Mouse (Mus musculus): ENCODE data around the gene Gchfr. TPM values are rescaled to one million over a fixed set of nuclear protein-coding genes. Genes with fewer than 3 reads are reported as not detected.

Gchfr gene
- polyA plus RNA-seq, 2 experiments = 35.4 to 80.3 TPM

DNA sequence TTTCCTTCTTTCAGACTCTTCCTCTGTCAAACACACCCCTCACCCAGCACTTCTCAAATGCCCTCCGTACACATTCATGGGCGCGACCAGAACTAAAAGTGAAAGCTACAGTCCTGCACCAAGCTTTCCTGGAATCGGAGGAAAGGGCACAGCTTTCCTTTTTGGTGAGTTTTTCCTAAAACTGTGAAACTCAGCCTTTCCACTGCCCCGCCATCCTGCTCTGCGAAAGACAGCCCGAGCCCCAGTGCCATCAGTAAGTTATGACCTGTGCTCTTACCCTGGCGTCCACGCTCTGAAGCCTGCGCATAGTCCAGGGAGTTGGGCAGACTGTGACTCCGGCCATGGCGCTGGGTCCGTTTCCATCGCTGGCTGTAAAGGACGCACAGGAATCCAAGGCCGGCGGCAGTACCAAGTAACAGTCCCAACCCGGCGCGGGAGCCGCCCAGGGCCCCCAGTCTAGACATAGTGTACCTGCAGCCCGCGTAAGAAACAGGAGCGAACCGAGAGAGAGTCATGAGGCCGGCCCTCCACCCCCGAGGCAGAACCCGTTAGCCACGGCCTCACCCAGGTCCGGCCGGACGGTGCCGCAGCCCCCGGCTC, 11.4 kb upstream of the Gchfr start:
- peaks cover 32% of the 10 kb centered on the region for H3K36me3 ChIP-seq (replicated peaks; ENCODE audit: control insufficient read depth, insufficient read depth, low read depth)
- H3K9ac ChIP-seq (replicated peaks) = peak overlapping the region; percentile 98
- TF ChIP-seq CTCF (IDR thresholded peaks at IDR 0.05; ENCODE audit: low read depth) (no peak), EP300 (IDR thresholded peaks at IDR 0.05; ENCODE audit: low read depth) (no peak)
- H3K4me3 ChIP-seq (ENCODE audit: insufficient read depth in 1 of 2, low read depth in 2 of 2, low read length in 2 of 2) = peak overlapping the region; percentile 76 to 100
- under 1% methylated on average over 34 of the region's 34 CpGs for WGBS (ENCODE audit: insufficient replicate concordance)
- DNase-seq (ENCODE audit: low read depth in 3 of 3, low spot score in 3 of 3) (peak in 1 of 3 experiments; percentile 40), ATAC-seq (ENCODE audit: insufficient read depth) (peak; percentile 50)
- no peaks in the 10 kb centered on the region for H3K9me3 ChIP-seq (ENCODE audit: control insufficient read depth, low read length)
- H3K27me3 ChIP-seq (ENCODE audit: control insufficient read depth, insufficient read depth, low read length) = no peaks in the 10 kb centered on the region
- H3K4me2 ChIP-seq (ENCODE audit: low read depth) = peak overlapping the region; percentile 96
- H3K4me1 ChIP-seq (replicated peaks; ENCODE audit: control insufficient read depth in 2 of 2, insufficient read depth in 2 of 2, low read length in 1 of 2) = peaks cover 23 to 24% of the 10 kb centered on the region in 2 experiments
- H3K27ac ChIP-seq = peak overlapping the region; percentile 97

DNA sequence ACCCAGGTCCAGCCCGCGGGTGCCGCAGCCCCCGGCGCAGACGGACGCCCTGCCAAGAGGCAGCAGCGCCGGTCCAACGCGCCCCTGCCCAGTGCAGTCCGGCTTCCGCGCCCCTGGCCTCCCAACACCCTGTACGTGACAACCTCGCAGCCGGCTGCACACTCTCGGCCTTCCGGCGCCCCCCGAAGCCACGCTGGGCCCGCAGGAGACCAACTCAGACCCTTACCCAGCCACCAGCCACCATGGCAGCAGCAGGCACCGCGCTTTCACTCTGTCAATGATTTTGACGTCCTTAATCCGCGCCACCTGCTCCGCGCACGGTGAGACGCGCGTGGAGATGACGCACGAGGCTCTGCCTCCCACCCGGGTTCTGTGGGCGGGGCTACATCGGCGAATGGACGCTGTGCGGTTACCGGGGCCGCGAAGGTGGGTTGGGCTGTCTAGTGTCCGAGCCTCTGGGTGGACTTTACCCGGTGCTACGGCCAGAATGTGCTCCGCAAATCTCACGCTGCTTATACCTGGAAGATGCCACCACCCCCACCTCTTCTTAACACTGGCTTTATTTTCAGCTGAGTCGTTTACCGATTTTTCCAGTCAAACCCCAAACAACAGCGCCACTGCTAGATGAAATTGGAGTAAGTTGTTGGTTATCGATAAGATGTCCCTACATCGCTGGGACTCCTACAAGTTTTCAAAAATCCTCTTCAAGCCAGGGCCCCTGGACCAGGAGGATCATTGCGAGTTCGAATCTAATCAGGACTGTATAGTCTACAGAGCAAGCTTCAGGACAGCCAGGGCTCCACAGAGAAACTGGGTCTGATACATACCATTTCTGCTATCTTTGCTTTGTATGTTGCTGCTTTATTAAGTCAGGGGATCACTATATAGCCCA, 10.6 kb upstream of the Gchfr start, which contains the start of gene Rmdn3:
Gene Rmdn3, minus strand, starts transcription at position 354 of the 892 bp plus-strand sequence.
- peaks cover 23 to 24% of the 10 kb centered on the region in 2 experiments for H3K4me1 ChIP-seq (replicated peaks; ENCODE audit: control insufficient read depth in 2 of 2, insufficient read depth in 2 of 2, low read length in 1 of 2)
- 1% methylated on average over 57 of the region's 57 CpGs for WGBS (ENCODE audit: insufficient replicate concordance)
- peak within 1 kb of the TSS; percentile 96 for H3K4me2 ChIP-seq (ENCODE audit: low read depth)
- peak within 1 kb of the TSS; percentile 76 to 100 for H3K4me3 ChIP-seq (ENCODE audit: insufficient read depth in 1 of 2, low read depth in 2 of 2, low read length in 2 of 2)
- DNase-seq (ENCODE audit: low read depth in 3 of 3, low spot score in 3 of 3) (peak; percentile 89 to 91 (median 91)), ATAC-seq (ENCODE audit: insufficient read depth) (peak; percentile 76)
- peaks cover 24% of the 10 kb centered on the region for H3K36me3 ChIP-seq (replicated peaks; ENCODE audit: control insufficient read depth, insufficient read depth, low read depth)
- no peaks in the 10 kb centered on the region for H3K27me3 ChIP-seq (ENCODE audit: control insufficient read depth, insufficient read depth, low read length)
- TF ChIP-seq CTCF (IDR thresholded peaks at IDR 0.05; ENCODE audit: low read depth) (peak; percentile 36), EP300 (IDR thresholded peaks at IDR 0.05; ENCODE audit: low read depth) (no peak)
- H3K27ac ChIP-seq = peak within 1 kb of the TSS; percentile 97
- peak within 1 kb of the TSS; percentile 98 for H3K9ac ChIP-seq (replicated peaks)
- H3K9me3 ChIP-seq (ENCODE audit: control insufficient read depth, low read length) = no peaks in the 10 kb centered on the region

GRCm38 (mm10) chr2:119157836-119158235, 9.7 kb upstream of the Gchfr start:
- H3K4me3 ChIP-seq (ENCODE audit: insufficient read depth in 1 of 2, low read depth in 2 of 2, low read length in 2 of 2) = no peak overlapping the region; a peak in 1 of 4 replicates
- peak overlapping the region; percentile 96 for H3K4me2 ChIP-seq (ENCODE audit: low read depth)

GRCm38 (mm10) chr2:119161247-119161646, 6.3 kb upstream of the Gchfr start:
- TF ChIP-seq CTCF (IDR thresholded peaks at IDR 0.05; ENCODE audit: low read depth) (no peak), EP300 (IDR thresholded peaks at IDR 0.05; ENCODE audit: low read depth) (no peak)
- H3K9me3 ChIP-seq (ENCODE audit: control insufficient read depth, low read length) = no peaks in the 10 kb centered on the region
- no peak overlapping the region for H3K4me2 ChIP-seq (ENCODE audit: low read depth)
- no peaks in the 10 kb centered on the region for H3K27me3 ChIP-seq (ENCODE audit: control insufficient read depth, insufficient read depth, low read length)
- no peak overlapping the region for H3K4me3 ChIP-seq (ENCODE audit: insufficient read depth in 1 of 2, low read depth in 2 of 2, low read length in 2 of 2)
- DNase-seq (ENCODE audit: low read depth in 3 of 3, low spot score in 3 of 3) = no peak
- WGBS (ENCODE audit: insufficient replicate concordance) = 47% methylated on average over 2 of the region's 2 CpGs
- no peaks in the 10 kb centered on the region for H3K36me3 ChIP-seq (replicated peaks; ENCODE audit: control insufficient read depth, insufficient read depth, low read depth)
- no peak overlapping the region for H3K27ac ChIP-seq
- H3K4me1 ChIP-seq (replicated peaks; ENCODE audit: control insufficient read depth in 2 of 2, insufficient read depth in 2 of 2, low read length in 1 of 2) = peaks cover 10 to 12% of the 10 kb centered on the region in 2 experiments
- H3K9ac ChIP-seq (replicated peaks) = no peak overlapping the region
- ATAC-seq (ENCODE audit: insufficient read depth) = no peak

More at GRCm38 (mm10) chr2:119157836-119158235, 9.7 kb upstream of the Gchfr start:
- H3K4me1 ChIP-seq (replicated peaks; ENCODE audit: control insufficient read depth in 2 of 2, insufficient read depth in 2 of 2, low read length in 1 of 2) = peaks cover 24 to 26% of the 10 kb centered on the region in 2 experiments
- no peaks in the 10 kb centered on the region for H3K27me3 ChIP-seq (ENCODE audit: control insufficient read depth, insufficient read depth, low read length)
- H3K9ac ChIP-seq (replicated peaks) = no peak overlapping the region
- H3K27ac ChIP-seq = peak overlapping the region; percentile 78; the same call in 1 of the 2 replicates
- ATAC-seq (ENCODE audit: insufficient read depth) (no peak), DNase-seq (ENCODE audit: low read depth in 3 of 3, low spot score in 3 of 3) (no peak)
- TF ChIP-seq EP300 (IDR thresholded peaks at IDR 0.05; ENCODE audit: low read depth) (no peak), CTCF (IDR thresholded peaks at IDR 0.05; ENCODE audit: low read depth) (no peak)
- peaks cover 16% of the 10 kb centered on the region for H3K36me3 ChIP-seq (replicated peaks; ENCODE audit: control insufficient read depth, insufficient read depth, low read depth)
- H3K9me3 ChIP-seq (ENCODE audit: control insufficient read depth, low read length) = no peaks in the 10 kb centered on the region

- Histone ChIP-seq H3K4me3 (ENCODE audit: insufficient read depth in 1 of 2, low read depth in 2 of 2, low read length in 2 of 2) (no peak overlapping the region), H3K9ac (replicated peaks) (no peak overlapping the region), H3K27me3 (ENCODE audit: control insufficient read depth, insufficient read depth, low read length) (peaks cover 17% of the 10 kb centered on the region), H3K27ac (no peak overlapping the region), H3K9me3 (ENCODE audit: control insufficient read depth, low read length) (no peaks in the 10 kb centered on the region), H3K4me2 (ENCODE audit: low read depth) (no peak overlapping the region), H3K36me3 (replicated peaks; ENCODE audit: control insufficient read depth, insufficient read depth, low read depth) (no peaks in the 10 kb centered on the region), H3K4me1 (replicated peaks; ENCODE audit: control insufficient read depth in 2 of 2, insufficient read depth in 2 of 2, low read length in 1 of 2) (peaks cover 13 to 15% of the 10 kb centered on the region in 2 experiments)
- WGBS (ENCODE audit: insufficient replicate concordance) = 15% methylated on average over 3 of the region's 3 CpGs
- ATAC-seq (ENCODE audit: insufficient read depth) (peak; percentile 38; the same call in 1 of the 2 replicates), DNase-seq (ENCODE audit: low read depth in 3 of 3, low spot score in 3 of 3) (peak in 2 of 3 experiments; percentile 44 to 55)
- TF ChIP-seq CTCF (IDR thresholded peaks at IDR 0.05; ENCODE audit: low read depth) (no peak), EP300 (IDR thresholded peaks at IDR 0.05; ENCODE audit: low read depth) (peak; percentile 44; the same call in 1 of the 2 replicates)
Observed at GRCm38 (mm10) chr2:119163135-119163534, 4.4 kb upstream of the Gchfr start.
